Mouse (Mus musculus) spleen, embryonic (tissue): ENCODE measurements around the gene Zfp59.
"Not testable (repeated sequence)": the region's sequence is repeated elsewhere in the genome, so short reads cannot be mapped to it uniquely, and the experiment has no call there.

Source experiments
- CTCF ChIA-PET: fragments of 350-600 bp; sonication (Branson Sonifier 250); formaldehyde crosslinking; loops from one replicate; lab custom pipeline; 2022; lab: Charles Lee

Gene Zfp59

GRCm38 (mm10) chr7:27860396-27861235 lies 22.2 kb downstream of the Zfp59 start:
- CTCF ChIA-PET = interaction anchor here (0.7 to 1.1 kb wide), 2 partner anchors 69 to 1160 kb away, joined by 3 to 4 read pairs; partner anchors contain the start of gene Zfp974

- CTCF ChIA-PET = not testable (repeated sequence)
These were observed 24.2 kb downstream of the Zfp59 start for GRCm38 (mm10) chr7:27862578-27862977.

- CTCF ChIA-PET = no interaction called here
These were observed 43.3 kb downstream of the Zfp59 start for GRCm38 (mm10) chr7:27881721-27882120.

- CTCF ChIA-PET = no interaction called here
These were observed 62.2 kb downstream of the Zfp59 start for GRCm38 (mm10) chr7:27900601-27901000.

- CTCF ChIA-PET = no interaction called here
These were observed 66.8 kb downstream of the Zfp59 start for GRCm38 (mm10) chr7:27905061-27905848.
